Mouse (Mus musculus) thymus, postnatal 0 days (tissue): Measurements from ENCODE around the gene Cenpi. TPM values are rescaled to one million over a fixed set of nuclear protein-coding genes. Genes with fewer than 3 reads are reported as not detected.

ENCODE experiments used
- DNase-seq: peaks from one replicate; pipeline ENCODE4 v3.0.0-alpha.2; 2015; ENCODE audit warnings: low spot score
- polyA plus RNA-seq: library from polyadenylated mRNA; unstranded; fragments of >200 nt; fragmentation: Nextera tagmentation; extraction: Ambion mirVana; gene quantifications from 2 replicates; pipeline ENCODE4 v1.2.1, GENCODE M21; 2015

The Cenpi gene
- polyA plus RNA-seq, 1 experiment from 2014 or later: 25.8 TPM

- no peak for DNase-seq
These were observed 54.3 kb downstream of the Cenpi start for GRCm38 (mm10) chrX:134362156-134362555.

DNA sequence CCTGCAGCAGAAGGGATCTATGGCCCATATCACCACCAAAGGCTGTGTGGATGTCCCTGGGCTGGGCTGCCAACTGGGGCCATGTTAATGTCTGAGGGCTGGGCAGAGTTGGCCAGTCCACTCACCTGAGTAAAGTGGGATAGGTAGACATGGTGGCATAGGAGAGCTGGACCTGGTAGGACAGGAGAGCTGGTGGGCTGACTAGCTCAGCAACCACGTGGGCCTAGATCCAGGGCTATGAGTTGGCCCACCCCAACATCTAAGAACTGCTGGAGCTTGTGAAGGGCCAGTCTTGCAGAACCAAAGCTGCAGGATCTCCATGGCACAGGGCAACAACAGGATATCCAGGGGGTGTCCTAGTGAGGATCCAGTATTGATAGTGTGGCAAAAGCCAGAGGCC lies 57.5 kb downstream of the Cenpi start:
- DNase-seq: no peak

DNA sequence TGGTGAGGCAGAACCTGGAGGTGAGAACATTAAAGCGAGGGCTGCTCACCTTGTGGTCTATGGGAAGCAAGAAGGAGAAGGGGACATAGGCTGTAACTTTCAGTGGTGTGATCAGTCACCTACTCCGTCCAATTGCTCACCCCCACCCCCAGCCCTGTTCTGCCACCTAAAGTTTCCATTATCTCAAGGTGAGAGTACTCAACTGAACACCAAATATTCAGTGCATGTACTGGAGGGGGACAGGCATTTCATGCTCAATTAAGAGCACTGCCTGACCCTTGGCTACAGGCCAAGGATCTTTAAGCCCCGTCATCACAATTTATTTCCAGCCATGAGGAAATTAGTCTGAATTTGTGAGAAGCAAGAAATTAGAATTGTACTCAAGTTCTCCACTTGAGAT lies 58.7 kb downstream of the Cenpi start:
- no peak for DNase-seq

DNA sequence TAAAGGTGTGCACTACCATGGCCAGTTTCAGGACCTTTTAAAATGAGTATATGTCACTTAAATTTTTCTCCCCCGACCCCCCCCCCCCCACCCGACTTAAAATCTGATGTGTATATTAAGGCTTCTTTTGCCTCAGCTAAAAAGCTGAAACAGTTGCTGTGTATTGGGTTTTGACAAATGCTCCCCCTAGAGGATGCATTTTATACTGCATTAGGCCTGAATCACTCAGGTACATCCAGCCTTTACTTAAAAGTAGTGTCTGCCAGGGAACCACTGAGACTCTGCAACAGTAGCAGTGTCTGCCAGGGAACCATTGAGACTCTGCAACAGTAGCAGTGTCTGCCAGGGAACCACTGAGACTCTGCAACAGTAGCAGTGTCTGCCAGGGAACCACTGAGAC lies 63.4 kb downstream of the Cenpi start:
- DNase-seq: peak; percentile 13

DNA sequence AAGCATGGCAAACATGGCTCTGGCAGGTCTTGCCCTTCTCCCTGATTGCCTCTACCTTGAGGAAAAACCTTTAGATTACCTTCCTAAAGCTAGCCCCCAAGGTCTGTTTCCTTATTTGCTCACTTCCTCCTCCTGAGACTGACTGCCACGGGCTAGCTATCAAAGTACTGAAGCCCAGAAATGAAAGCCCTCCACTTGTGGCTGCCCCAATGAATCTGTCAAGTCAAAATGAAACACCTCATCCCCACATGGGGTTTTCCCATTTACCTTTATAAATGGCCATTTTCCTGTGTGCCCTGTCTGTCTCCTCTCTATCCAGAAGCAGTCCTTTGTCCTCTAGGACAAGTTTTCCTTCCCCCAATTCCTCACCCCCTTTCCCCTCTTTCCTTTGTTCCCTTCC lies 66.3 kb downstream of the Cenpi start:
- no peak for DNase-seq

GRCm38 (mm10) chrX:134384896-134385295 lies 77.0 kb downstream of the Cenpi start:
- no peak for DNase-seq

DNA sequence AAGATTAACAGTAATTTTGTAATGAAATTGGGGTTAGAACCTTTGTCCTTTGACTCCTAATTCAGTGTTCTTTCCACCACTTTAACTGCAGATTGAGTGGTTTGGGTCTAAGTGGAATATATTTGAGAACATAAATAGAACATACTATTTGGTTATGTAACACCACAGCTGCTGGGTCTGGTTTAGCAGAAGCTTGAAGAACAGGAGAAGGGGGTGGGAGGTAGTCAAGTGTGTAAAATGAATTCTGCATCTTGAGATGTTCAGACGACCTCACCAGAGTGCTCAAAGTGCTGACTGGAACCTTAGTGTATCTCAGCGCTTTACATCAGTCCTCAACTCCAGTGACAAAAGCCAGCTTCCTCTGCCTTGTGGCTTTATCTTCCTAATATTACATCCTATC lies 91.1 kb downstream of the Cenpi start:
- DNase-seq: no peak

- no peak for DNase-seq
These were observed 96.1 kb downstream of the Cenpi start, which contains the start of gene Drp2 for GRCm38 (mm10) chrX:134403863-134404583. Gene Drp2 (plus strand): TSS chrX:134404551.

GRCm38 (mm10) chrX:134404584-134404955 lies 96.7 kb downstream of the Cenpi start:
- no peak for DNase-seq

DNA sequence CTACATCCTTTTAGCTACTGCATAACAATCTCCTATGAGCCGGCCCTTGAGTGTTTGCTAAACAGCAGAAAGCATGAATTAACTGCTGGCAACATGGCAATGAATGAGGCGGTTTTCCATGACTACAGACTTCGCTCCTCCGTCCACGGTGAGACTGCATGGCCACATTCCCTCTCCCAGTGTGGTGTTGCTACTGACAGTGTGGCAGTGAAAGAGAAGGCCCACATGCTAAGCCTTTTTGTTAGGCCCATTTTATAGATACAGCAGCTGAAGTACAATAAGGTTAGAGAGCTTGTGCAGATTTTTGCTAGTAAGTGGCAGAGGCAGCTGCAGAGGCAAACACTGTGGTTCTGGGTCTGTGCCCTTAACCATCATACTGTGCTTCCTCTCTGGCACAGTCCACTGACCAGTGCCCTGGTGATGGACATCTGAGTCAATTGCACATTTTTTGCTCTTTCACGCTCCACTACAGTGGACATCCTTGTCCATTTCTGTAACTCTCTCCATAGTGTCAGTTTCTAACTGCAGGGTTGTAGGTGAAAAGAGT lies 101.5 kb downstream of the Cenpi start:
- DNase-seq: no peak

DNA sequence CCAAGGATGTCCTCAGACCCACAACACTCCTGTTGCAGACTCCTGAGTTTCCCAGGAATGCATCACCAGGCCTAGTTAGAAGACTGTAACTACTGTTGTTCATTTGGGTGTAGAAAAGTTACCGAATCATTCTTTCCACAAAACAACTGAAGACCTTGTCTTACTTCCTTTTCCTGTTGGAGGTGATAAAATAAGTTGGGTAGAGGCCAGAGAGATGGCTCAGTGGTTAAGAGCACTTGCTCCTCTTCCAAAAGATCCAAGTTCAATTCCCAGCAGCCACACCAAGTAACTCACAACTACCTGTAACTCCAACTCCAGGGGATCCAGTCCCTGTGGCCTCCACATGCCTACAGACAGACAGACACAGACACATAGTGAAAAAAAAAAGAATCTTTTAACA lies 104.2 kb downstream of the Cenpi start:
- no peak for DNase-seq

Other genes starting within 250 kb of the Cenpi start
- 53.6 and 54.1 TPM in 2 replicates for gene Cstf2, start 248.9 kb upstream of the Cenpi start, polyA plus RNA-seq
- gene Xkrx, start 146.0 kb upstream of the Cenpi start, polyA plus RNA-seq: 7.0 and 8.0 TPM in 2 replicates
- gene Arl13a, start 120.6 kb upstream of the Cenpi start, polyA plus RNA-seq: 0.06 TPM in 1 of 2 replicates, not detected in the other
- gene Nox1, start 86.1 kb upstream of the Cenpi start, polyA plus RNA-seq: 0.54 and 0.55 TPM in 2 replicates
- gene Trmt2b, start 31.1 kb upstream of the Cenpi start, polyA plus RNA-seq: 17.6 and 18.1 TPM in 2 replicates
- 2.3 and 2.4 TPM in 2 replicates for gene Tmem35a, start 12.9 kb upstream of the Cenpi start, polyA plus RNA-seq
- gene Drp2, start 96.5 kb downstream of the Cenpi start, polyA plus RNA-seq: 0.27 and 0.29 TPM in 2 replicates
- gene Taf7l, start 168.4 kb downstream of the Cenpi start, polyA plus RNA-seq: not detected in 2 replicates
- gene Timm8a1, start 233.8 kb downstream of the Cenpi start, polyA plus RNA-seq: 90.1 and 104 TPM in 2 replicates